Mouse (Mus musculus) hindbrain, embryonic 16.5 days (tissue): Measurements from ENCODE around the gene Cacna1e. TPM values are rescaled to one million over a fixed set of nuclear protein-coding genes. Genes with fewer than 3 reads are reported as not detected.

Experiments
- ATAC-seq: fragments of 200-750 bp; cut with Nextera tagmentation; 2 replicates; pipeline ENCODE4 v1.8.0; 2017; ENCODE audit warnings: moderate TSS enrichment, moderate library complexity
- H3K27ac ChIP-seq: fragments of 300-500 bp; sonication (generic); 2 replicates; pipeline ENCODE4 v1.5.1; 2014; ENCODE audit warnings: low read depth, mild to moderate bottlenecking, control low read depth, low read length, moderate library complexity
- H3K27me3 ChIP-seq: fragments of 300-500 bp; sonication (generic); replicated peaks from 2 replicates; pipeline ENCODE4 v1.6.1; 2014; ENCODE audit warnings: low read length; ENCODE audit not compliant: control insufficient read depth, insufficient read depth
- H3K36me3 ChIP-seq: fragments of 300-500 bp; sonication (generic); 2 replicates; pipeline ENCODE4 v1.6.1; 2014; ENCODE audit warnings: mild to moderate bottlenecking, low read length, moderate library complexity, mixed read lengths; ENCODE audit not compliant: control insufficient read depth, insufficient read depth
- H3K4me1 ChIP-seq: fragments of 300-500 bp; sonication (generic); 2 replicates; pipeline ENCODE4 v1.6.1; 2014; ENCODE audit warnings: low read depth, low read length; ENCODE audit not compliant: control insufficient read depth, insufficient read depth
- H3K4me2 ChIP-seq: fragments of 300-500 bp; sonication (generic); 2 replicates; pipeline ENCODE4 v1.6.1; 2014; ENCODE audit warnings: mild to moderate bottlenecking, low read length, control low read depth, moderate library complexity
- H3K4me3 ChIP-seq: fragments of 300-500 bp; sonication (generic); 2 replicates; pipeline ENCODE4 v1.5.1; 2014; ENCODE audit warnings: mild to moderate bottlenecking, low read length, control low read depth, moderate library complexity
- H3K9ac ChIP-seq: fragments of 300-500 bp; sonication (generic); 2 replicates; pipeline ENCODE4 v1.6.1; 2014; ENCODE audit warnings: low read depth, mild to moderate bottlenecking, control low read depth, low read length, moderate library complexity
- H3K9me3 ChIP-seq: fragments of 300-500 bp; sonication (generic); 2 replicates; pipeline ENCODE4 v1.6.1; 2014; ENCODE audit warnings: mild to moderate bottlenecking, low read length, moderate library complexity; ENCODE audit not compliant: control insufficient read depth
- WGBS: fragments of 180-500 bp; shearing (Covaris S2); extraction: QIAGEN DNeasy Blood & Tissue Kit; methylation state at CpG from one replicate; pipeline ENCODE4 v1.1.7; 2014; 5-methylcytosine and 5-hydroxymethylcytosine counted together
- polyA plus RNA-seq: library from polyadenylated mRNA; unstranded; fragments of >200 nt; fragmentation: Nextera tagmentation; extraction: Ambion mirVana; gene quantifications from 2 replicates; pipeline ENCODE4 v1.2.1, GENCODE M21; 2015

The Cacna1e gene
- polyA plus RNA-seq, 1 experiment from 2014 or later, result 14.0 TPM

GRCm38 (mm10) chr1:154820422-154820821, 63.9 kb downstream of the Cacna1e start:
- no peaks in the 10 kb centered on the region for H3K9me3 ChIP-seq
- no peaks in the 10 kb centered on the region for H3K27me3 ChIP-seq
- WGBS, result 94% methylated on average over 7 of the region's 7 CpGs
- no peaks in the 10 kb centered on the region for H3K4me1 ChIP-seq
- no peak for ATAC-seq
- H3K4me2 ChIP-seq, result no peak overlapping the region
- no peaks in the 10 kb centered on the region for H3K36me3 ChIP-seq
- no peak overlapping the region for H3K27ac ChIP-seq
- H3K4me3 ChIP-seq, result no peak overlapping the region
- H3K9ac ChIP-seq, result no peak overlapping the region

- no peak overlapping the region for H3K4me2 ChIP-seq
- ATAC-seq, result no peak
- no peaks in the 10 kb centered on the region for H3K36me3 ChIP-seq
- no peak overlapping the region for H3K4me3 ChIP-seq
- H3K27me3 ChIP-seq, result no peaks in the 10 kb centered on the region
- no peaks in the 10 kb centered on the region for H3K4me1 ChIP-seq
- H3K27ac ChIP-seq, result no peak overlapping the region
- H3K9me3 ChIP-seq, result no peaks in the 10 kb centered on the region
- H3K9ac ChIP-seq, result no peak overlapping the region
- 57% methylated on average over 2 of the region's 2 CpGs for whole genome bisulfite sequencing
These were observed 64.3 kb downstream of the Cacna1e start for GRCm38 (mm10) chr1:154819960-154820359.

GRCm38 (mm10) chr1:154818742-154819141, 65.6 kb downstream of the Cacna1e start:
- no peak for ATAC-seq
- no peaks in the 10 kb centered on the region for H3K27me3 ChIP-seq
- H3K36me3 ChIP-seq, result no peaks in the 10 kb centered on the region
- H3K4me3 ChIP-seq, result no peak overlapping the region
- no peaks in the 10 kb centered on the region for H3K4me1 ChIP-seq
- H3K4me2 ChIP-seq, result no peak overlapping the region
- WGBS, result 45% methylated on average over 1 of the region's 1 CpGs
- no peaks in the 10 kb centered on the region; the same call in 1 of the 2 replicates for H3K9me3 ChIP-seq
- H3K9ac ChIP-seq, result no peak overlapping the region
- no peak overlapping the region for H3K27ac ChIP-seq

GRCm38 (mm10) chr1:154816836-154817235, 67.5 kb downstream of the Cacna1e start:
- no peaks in the 10 kb centered on the region; the same call in 1 of the 2 replicates for H3K9me3 ChIP-seq
- no peak overlapping the region for H3K4me2 ChIP-seq
- H3K27ac ChIP-seq, result no peak overlapping the region
- ATAC-seq, result peak; percentile 79
- H3K4me1 ChIP-seq, result no peaks in the 10 kb centered on the region
- H3K4me3 ChIP-seq, result no peak overlapping the region
- no peak overlapping the region for H3K9ac ChIP-seq
- 63% methylated on average over 6 of the region's 6 CpGs for WGBS
- H3K36me3 ChIP-seq, result no peaks in the 10 kb centered on the region
- H3K27me3 ChIP-seq, result no peaks in the 10 kb centered on the region

- Histone ChIP-seq H3K9ac (no peak overlapping the region), H3K9me3 (no peaks in the 10 kb centered on the region; the same call in 1 of the 2 replicates), H3K36me3 (no peaks in the 10 kb centered on the region), H3K27me3 (no peaks in the 10 kb centered on the region), H3K4me3 (no peak overlapping the region), H3K27ac (no peak overlapping the region), H3K4me1 (no peaks in the 10 kb centered on the region), H3K4me2 (no peak overlapping the region)
- WGBS, result 95% methylated on average over 3 of the region's 3 CpGs
- no peak for ATAC-seq
These were observed 68.0 kb downstream of the Cacna1e start for GRCm38 (mm10) chr1:154816267-154816666.

- whole genome bisulfite sequencing, result 40% methylated on average over 1 of the region's 1 CpGs
- no peak overlapping the region for H3K27ac ChIP-seq
- ATAC-seq, result peak; percentile 40
These were observed 78.6 kb downstream of the Cacna1e start for GRCm38 (mm10) chr1:154805742-154806141.

GRCm38 (mm10) chr1:154805038-154805437, 79.3 kb downstream of the Cacna1e start:
- H3K4me1 ChIP-seq, result peaks cover 3% of the 10 kb centered on the region
- 90% methylated on average over 3 of the region's 3 CpGs for WGBS
- H3K9me3 ChIP-seq, result no peaks in the 10 kb centered on the region

More at GRCm38 (mm10) chr1:154805742-154806141, 78.6 kb downstream of the Cacna1e start:
- Histone ChIP-seq H3K4me3 (no peak overlapping the region), H3K27me3 (no peaks in the 10 kb centered on the region), H3K36me3 (no peaks in the 10 kb centered on the region), H3K9ac (no peak overlapping the region), H3K9me3 (no peaks in the 10 kb centered on the region), H3K4me2 (no peak overlapping the region), H3K4me1 (peaks cover 3% of the 10 kb centered on the region)

GRCm38 (mm10) chr1:154802301-154802904, 81.9 kb downstream of the Cacna1e start:
- Histone ChIP-seq H3K9me3 (no peaks in the 10 kb centered on the region), H3K4me2 (no peak overlapping the region), H3K4me1 (peaks cover 3% of the 10 kb centered on the region), H3K9ac (no peak overlapping the region), H3K27me3 (no peaks in the 10 kb centered on the region), H3K36me3 (no peaks in the 10 kb centered on the region), H3K27ac (no peak overlapping the region), H3K4me3 (no peak overlapping the region)
- 0 out of 2 replicates have a peak, but pooled peaks have one; percentile 40 for ATAC-seq
- WGBS, result 60% methylated on average over 5 of the region's 5 CpGs

More at GRCm38 (mm10) chr1:154805038-154805437, 79.3 kb downstream of the Cacna1e start:
- ATAC-seq, result no peak
- Histone ChIP-seq H3K4me2 (no peak overlapping the region), H3K27ac (peak overlapping the region; percentile 24), H3K27me3 (no peaks in the 10 kb centered on the region), H3K4me3 (no peak overlapping the region), H3K36me3 (no peaks in the 10 kb centered on the region), H3K9ac (no peak overlapping the region)

GRCm38 (mm10) chr1:154799257-154799656, 85.0 kb downstream of the Cacna1e start:
- H3K4me2 ChIP-seq, result no peak overlapping the region
- no peaks in the 10 kb centered on the region for H3K9me3 ChIP-seq
- no peak for ATAC-seq
- H3K36me3 ChIP-seq, result no peaks in the 10 kb centered on the region
- H3K9ac ChIP-seq, result no peak overlapping the region
- peaks cover 3% of the 10 kb centered on the region; the same call in 1 of the 2 replicates for H3K4me1 ChIP-seq
- H3K27ac ChIP-seq, result no peak overlapping the region
- H3K4me3 ChIP-seq, result no peak overlapping the region
- WGBS, result 81% methylated on average over 29 of the region's 31 CpGs
- H3K27me3 ChIP-seq, result no peaks in the 10 kb centered on the region
